Mouse (Mus musculus): ENCODE measurements around the gene Ppfibp2.

Gene Ppfibp2

DNA sequence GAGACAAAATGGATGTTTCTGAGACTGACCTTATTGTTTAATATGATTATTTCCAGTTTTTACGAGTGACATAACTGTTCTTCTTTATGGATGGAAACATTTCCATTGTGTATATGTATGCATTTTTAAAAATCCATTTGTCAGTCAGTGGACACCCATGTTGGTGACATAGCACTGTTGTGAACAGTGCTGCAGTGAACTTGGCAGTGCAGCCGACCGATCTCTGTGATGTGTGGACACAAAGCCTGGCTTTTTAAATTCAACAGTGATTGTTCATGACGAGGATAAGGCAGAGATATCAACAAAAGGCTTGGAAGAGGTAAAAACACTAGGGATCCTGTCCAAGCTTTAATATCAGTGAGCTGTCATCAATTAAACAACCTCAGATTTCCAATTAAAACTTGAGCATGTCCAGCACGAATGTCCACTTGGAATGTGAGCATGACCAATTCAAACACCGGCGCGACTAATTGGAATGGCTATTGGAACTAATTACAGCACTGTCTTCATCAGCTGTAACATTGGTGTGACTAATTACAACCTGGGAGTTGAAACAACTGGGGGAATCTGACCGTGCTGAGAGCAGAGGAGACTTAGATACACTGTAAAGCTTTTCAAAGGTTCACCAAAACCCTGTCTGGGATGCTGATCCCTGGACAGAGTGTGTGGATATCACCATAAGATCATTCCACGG is 99.4 kb downstream of the Ppfibp2 start:
- TF ChIP-seq GATA4 (IDR thresholded peaks at IDR 0.05; ENCODE audit: insufficient replicate concordance, low read length): no peak

GRCm38 (mm10) chr7:107697066-107697465 is 102.1 kb downstream of the Ppfibp2 start:
- no peak for TF ChIP-seq GATA4 (IDR thresholded peaks at IDR 0.05; ENCODE audit: insufficient replicate concordance, low read length)

DNA sequence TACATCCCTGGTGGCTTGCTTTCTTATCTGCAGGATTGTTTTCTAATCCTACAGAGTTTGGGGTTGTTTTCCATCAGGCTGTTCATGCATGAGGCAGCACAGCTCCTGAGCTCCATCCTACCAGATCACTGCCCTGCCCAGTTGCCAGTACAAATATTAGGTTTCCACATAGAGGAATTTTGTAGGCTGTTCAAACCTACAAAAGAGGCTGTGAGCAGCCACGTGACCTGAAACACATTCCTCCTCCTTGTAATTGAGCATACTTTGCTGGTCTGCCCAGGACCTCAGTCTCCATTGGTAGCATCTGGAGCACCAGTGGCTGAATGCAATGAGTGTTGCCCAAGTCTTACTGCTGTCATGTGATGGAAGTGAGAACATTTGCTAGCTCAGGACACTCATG is 104.9 kb downstream of the Ppfibp2 start:
- no peak for TF ChIP-seq GATA4 (IDR thresholded peaks at IDR 0.05; ENCODE audit: insufficient replicate concordance, low read length)

GRCm38 (mm10) chr7:107700646-107701045 is 105.6 kb downstream of the Ppfibp2 start:
- TF ChIP-seq GATA4 (IDR thresholded peaks at IDR 0.05; ENCODE audit: insufficient replicate concordance, low read length): no peak

GRCm38 (mm10) chr7:107702461-107703380 is 107.7 kb downstream of the Ppfibp2 start:
- TF ChIP-seq GATA4 (IDR thresholded peaks at IDR 0.05; ENCODE audit: insufficient replicate concordance, low read length): no peak

DNA sequence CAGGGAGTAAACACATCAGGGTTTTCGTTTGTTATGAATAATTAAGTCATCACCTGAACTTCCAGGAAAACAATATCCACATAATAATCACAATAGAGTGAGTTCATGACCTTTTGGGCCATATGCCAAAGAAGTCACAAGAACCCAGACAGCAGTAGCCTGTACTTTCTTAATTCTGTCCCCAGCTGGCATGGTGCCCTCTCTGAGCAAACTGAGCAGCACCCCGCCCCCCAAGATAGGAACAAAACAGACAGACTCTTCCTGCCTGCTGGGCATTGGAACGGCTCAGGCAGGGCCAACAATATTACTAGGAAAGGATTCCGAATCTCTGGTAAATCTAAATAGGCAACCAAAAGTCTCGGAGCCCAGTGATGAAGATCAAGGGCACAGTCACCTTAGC is 110.9 kb downstream of the Ppfibp2 start:
- no peak for TF ChIP-seq GATA4 (IDR thresholded peaks at IDR 0.05; ENCODE audit: insufficient replicate concordance, low read length)

- TF ChIP-seq GATA4 (IDR thresholded peaks at IDR 0.05; ENCODE audit: insufficient replicate concordance, low read length): no peak
Observed at GRCm38 (mm10) chr7:107707650-107708049, 112.6 kb downstream of the Ppfibp2 start.

DNA sequence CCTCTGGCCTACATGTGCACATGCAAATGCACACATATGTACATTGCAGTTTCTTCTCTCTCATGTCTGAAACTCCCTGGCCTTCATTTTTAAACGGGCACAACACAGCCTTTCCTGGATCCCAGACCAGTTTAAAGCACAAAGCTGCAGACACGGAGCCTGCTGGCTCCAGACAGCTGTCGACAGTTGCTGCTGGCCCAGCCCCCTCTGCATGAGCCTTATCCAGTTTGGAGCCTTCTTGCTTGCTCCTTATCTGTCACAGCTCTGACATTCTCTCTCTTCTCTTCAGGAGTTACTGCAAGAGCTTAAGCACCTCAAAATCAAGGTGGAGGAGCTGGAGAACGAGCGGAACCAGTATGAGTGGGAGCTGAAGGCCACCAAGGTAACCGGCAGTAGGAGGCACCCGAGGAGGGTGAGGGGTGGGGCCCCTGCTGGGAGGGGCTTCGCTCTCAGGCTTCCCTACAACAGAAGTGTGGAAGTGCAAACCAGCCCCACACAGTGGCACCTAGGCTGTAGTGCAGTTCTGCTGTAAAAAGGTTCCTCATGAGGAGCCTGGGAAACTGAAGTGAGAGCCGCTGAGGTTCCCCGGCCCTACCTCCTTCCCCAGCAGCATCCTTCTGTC is 113.6 kb downstream of the Ppfibp2 start:
- TF ChIP-seq GATA4 (IDR thresholded peaks at IDR 0.05; ENCODE audit: insufficient replicate concordance, low read length): no peak

GRCm38 (mm10) chr7:107712743-107713142 is 117.7 kb downstream of the Ppfibp2 start:
- TF ChIP-seq GATA4 (IDR thresholded peaks at IDR 0.05; ENCODE audit: insufficient replicate concordance, low read length): no peak

DNA sequence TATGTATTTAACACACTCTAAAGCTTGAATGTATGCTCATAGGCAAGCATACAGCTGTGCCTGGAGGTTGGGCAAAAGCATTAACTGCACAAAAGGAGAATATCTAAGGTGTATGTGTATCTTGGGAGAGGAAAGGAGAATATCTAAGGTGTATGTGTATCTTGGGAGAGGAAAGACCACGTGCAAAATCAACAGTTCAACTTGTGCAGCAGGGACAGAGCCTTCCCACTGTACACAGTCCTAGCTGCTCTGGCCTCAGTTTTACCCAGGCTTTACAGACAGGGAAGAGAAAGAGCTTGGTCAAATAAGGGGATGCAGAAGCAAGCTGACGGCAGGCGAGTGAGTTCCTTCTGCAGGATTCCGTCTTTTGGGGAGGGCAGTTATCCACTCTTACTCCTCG is 119.1 kb downstream of the Ppfibp2 start:
- no peak for TF ChIP-seq GATA4 (IDR thresholded peaks at IDR 0.05; ENCODE audit: insufficient replicate concordance, low read length)

DNA sequence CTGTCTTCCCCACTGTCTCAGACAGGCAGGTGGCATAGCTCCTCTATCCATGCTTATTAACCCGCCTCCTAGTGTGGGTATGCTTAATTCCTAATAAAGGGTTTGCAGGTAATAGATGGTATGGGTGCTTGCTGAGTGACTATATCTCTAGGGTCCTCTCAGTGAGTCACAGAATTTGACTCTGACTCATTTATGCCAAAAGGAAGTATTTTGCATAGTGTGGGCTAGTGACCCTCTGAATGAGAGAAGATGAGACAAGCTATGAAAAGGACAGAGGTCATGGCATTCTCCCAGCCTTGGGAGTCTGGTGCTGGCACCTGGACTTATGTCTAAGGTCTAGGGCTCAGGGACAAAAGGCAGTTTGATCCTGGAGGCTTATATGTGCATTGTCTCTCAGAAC is 125.8 kb downstream of the Ppfibp2 start:
- no peak for TF ChIP-seq GATA4 (IDR thresholded peaks at IDR 0.05; ENCODE audit: insufficient replicate concordance, low read length)

DNA sequence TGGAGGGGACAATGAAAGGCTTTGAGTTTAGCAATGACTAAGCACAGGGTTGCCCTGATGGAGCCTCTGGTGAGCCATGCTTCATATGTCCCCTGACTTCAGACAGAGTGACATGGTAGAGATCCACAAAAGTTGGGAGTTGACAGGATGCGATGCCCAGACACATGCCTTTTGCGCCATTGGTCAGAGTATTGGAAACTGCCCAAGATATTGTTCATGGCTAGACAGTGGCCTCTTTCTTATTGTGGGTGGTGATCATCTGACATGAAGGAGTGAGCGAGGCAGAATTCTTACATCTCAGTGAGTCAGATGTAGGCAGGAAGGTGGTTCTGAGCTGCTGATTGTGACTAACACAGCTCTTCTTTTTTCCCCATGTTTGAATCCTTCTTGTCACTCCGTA is 127.5 kb downstream of the Ppfibp2 start:
- TF ChIP-seq GATA4 (IDR thresholded peaks at IDR 0.05; ENCODE audit: insufficient replicate concordance, low read length): no peak

DNA sequence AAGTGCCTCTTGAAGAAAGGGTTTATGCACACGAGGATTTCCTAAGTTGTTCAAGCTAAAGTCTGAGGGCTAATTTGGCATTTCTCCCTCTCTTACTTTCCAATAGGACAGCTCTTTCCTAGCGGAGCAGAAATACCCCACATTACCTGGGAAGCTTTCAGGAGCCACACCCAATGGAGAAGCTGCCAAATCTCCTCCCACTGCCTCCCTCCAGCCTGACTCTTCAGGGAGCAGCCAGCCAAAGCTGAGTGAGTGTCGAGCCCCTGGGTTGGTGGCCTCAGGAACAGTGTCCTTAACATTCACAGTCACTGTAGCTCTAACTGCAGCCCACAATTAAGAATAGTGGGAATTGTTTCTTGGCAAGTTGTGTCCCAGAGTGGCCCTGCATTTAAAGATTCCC is 132.5 kb downstream of the Ppfibp2 start:
- no peak for TF ChIP-seq GATA4 (IDR thresholded peaks at IDR 0.05; ENCODE audit: insufficient replicate concordance, low read length)

DNA sequence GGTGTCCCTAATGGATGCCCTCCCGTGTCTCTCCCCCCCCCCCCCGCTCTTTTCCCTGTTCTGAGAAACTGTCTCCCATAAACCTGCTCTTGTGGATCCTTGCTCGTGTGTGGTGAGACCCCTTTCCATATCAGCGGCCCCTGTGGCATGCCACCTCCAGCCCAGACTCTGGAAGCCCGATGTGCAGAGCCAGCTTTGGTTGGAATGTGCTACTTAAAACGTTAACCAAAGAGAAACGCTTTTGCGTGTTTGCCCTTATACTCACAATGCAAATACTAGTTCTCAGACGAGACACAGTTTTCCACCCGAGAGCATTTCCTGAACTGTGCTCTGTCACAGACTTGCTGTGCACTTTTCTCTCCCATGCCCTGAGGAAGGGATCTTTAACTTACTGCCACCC is 135.6 kb downstream of the Ppfibp2 start:
- TF ChIP-seq GATA4 (IDR thresholded peaks at IDR 0.05; ENCODE audit: insufficient replicate concordance, low read length): no peak

- TF ChIP-seq GATA4 (IDR thresholded peaks at IDR 0.05; ENCODE audit: insufficient replicate concordance, low read length): no peak
Observed at GRCm38 (mm10) chr7:107733162-107733561, 138.2 kb downstream of the Ppfibp2 start.

DNA sequence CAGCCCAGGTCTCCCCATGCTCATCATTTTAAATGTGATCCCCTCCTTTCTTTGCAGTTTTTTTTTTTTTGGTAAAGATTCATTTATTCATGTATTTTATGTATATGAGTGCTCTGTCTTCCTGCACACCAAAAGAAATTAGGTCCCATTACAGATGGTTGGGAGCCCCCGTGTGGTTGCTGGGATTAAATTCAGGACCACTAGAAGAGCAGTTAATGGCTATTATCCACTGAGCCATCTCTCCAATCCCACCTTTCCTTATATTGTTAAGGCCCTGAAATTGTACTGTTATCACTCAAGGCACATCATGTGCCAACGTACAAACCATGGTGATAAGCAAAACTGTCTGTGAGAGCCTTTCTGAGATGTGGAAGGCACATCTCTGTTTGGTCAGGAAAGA is 143.7 kb downstream of the Ppfibp2 start:
- TF ChIP-seq GATA4 (IDR thresholded peaks at IDR 0.05; ENCODE audit: insufficient replicate concordance, low read length): no peak

All from liver, adult (tissue).